Mouse (Mus musculus) liver, embryonic 11.5 days (tissue): ENCODE measurements around the gene Kansl1. TPM values are rescaled to one million over a fixed set of nuclear protein-coding genes. Genes with fewer than 3 reads are reported as not detected.

Source experiments
- ATAC-seq: fragments of 200-750 bp; cut with Nextera tagmentation; replicated peaks from 2 replicates; pipeline ENCODE4 v1.8.0; 2017; ENCODE audit warnings: moderate number of reproducible peaks, mild to moderate bottlenecking, moderate TSS enrichment, moderate library complexity; ENCODE audit not compliant: low FRiP score
- DNase-seq: peaks from one replicate; pipeline ENCODE4 v3.0.0-alpha.2; 2017; ENCODE audit warnings: low spot score
- H3K27ac ChIP-seq: fragments of 300-500 bp; sonication (generic); 2 replicates; pipeline ENCODE4 v1.5.1; 2014; ENCODE audit warnings: mild to moderate bottlenecking, low read depth, low read length, control low read depth
- H3K27me3 ChIP-seq: fragments of 300-500 bp; sonication (generic); replicated peaks from 2 replicates; pipeline ENCODE4 v1.6.1; 2014; ENCODE audit warnings: low read length, mixed read lengths; ENCODE audit not compliant: control insufficient read depth, insufficient read depth
- H3K36me3 ChIP-seq: fragments of 300-500 bp; sonication (generic); 2 replicates; pipeline ENCODE4 v1.6.1; 2014; ENCODE audit warnings: mild to moderate bottlenecking, low read length, moderate library complexity, mixed read lengths; ENCODE audit not compliant: control insufficient read depth, insufficient read depth
- H3K4me1 ChIP-seq: fragments of 300-500 bp; sonication (generic); replicated peaks from 2 replicates; pipeline ENCODE4 v1.6.1; 2014; ENCODE audit warnings: low read length, mixed read lengths; ENCODE audit not compliant: control insufficient read depth, insufficient read depth
- H3K4me2 ChIP-seq: fragments of 300-500 bp; sonication (generic); 2 replicates; pipeline ENCODE4 v1.6.1; 2014; ENCODE audit warnings: mild to moderate bottlenecking, control low read depth, moderate library complexity
- H3K4me3 ChIP-seq: fragments of 300-500 bp; sonication (generic); 2 replicates; pipeline ENCODE4 v1.5.1; 2014; ENCODE audit warnings: low read depth, low read length, control low read depth
- H3K9ac ChIP-seq: fragments of 300-500 bp; sonication (generic); 2 replicates; pipeline ENCODE4 v1.6.1; 2014; ENCODE audit warnings: low read depth, low read length, control low read depth
- H3K9me3 ChIP-seq: fragments of 300-500 bp; sonication (generic); 2 replicates; pipeline ENCODE4 v1.6.1; 2016; ENCODE audit warnings: low read length, inconsistent platforms, mixed read lengths; ENCODE audit not compliant: control insufficient read depth
- WGBS: fragments of 180-500 bp; shearing (Covaris S2); extraction: QIAGEN DNeasy Blood & Tissue Kit; methylation state at CpG from one replicate; pipeline ENCODE4 v1.1.7; 2014; 5-methylcytosine and 5-hydroxymethylcytosine counted together
- polyA plus RNA-seq: library from polyadenylated mRNA; unstranded; fragments of >200 nt; fragmentation: Nextera tagmentation; extraction: Ambion mirVana; gene quantifications from 2 replicates; pipeline ENCODE4 v1.2.1, GENCODE M21; 2014

Kansl1 gene
- polyA plus RNA-seq, 1 experiment from 2014 or later: 18.2 TPM

- no peaks in the 10 kb centered on the region for H3K27me3 ChIP-seq
- H3K4me1 ChIP-seq: peaks cover 35% of the 10 kb centered on the region
- H3K4me2 ChIP-seq: no peak overlapping the region
- ATAC-seq: no peak
- H3K27ac ChIP-seq: no peak overlapping the region
- H3K9me3 ChIP-seq: no peaks in the 10 kb centered on the region
- H3K4me3 ChIP-seq: no peak overlapping the region
- DNase-seq: no peak
- H3K36me3 ChIP-seq: no peaks in the 10 kb centered on the region; the same call in 1 of the 2 replicates
- no peak overlapping the region for H3K9ac ChIP-seq
These were observed 36.4 kb downstream of the Kansl1 start for GRCm38 (mm10) chr11:104432251-104432650.

DNA sequence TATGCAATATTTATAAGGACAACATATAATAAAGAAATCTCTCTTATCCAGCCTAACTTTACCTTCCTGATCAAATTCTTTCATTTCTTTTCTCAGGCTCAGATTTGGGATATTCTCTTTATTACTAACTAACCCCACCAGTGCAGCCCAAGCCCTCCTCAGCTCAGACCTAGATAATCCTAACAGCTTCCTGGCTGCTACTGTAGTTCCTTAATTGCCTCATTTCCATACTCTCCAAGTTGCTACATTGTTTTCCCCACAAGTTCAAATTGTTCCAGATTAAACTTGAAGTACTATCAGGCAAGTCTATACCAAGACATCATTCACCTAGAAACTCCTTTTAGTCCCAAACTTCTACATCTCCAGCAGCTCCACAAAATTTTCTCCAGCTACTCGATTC, 36.9 kb downstream of the Kansl1 start:
- H3K27ac ChIP-seq: no peak overlapping the region
- H3K36me3 ChIP-seq: no peaks in the 10 kb centered on the region; the same call in 1 of the 2 replicates
- DNase-seq (no peak), ATAC-seq (no peak)
- WGBS: 68% methylated on average over 1 of the region's 1 CpGs
- H3K27me3 ChIP-seq: no peaks in the 10 kb centered on the region
- no peaks in the 10 kb centered on the region for H3K9me3 ChIP-seq
- H3K4me1 ChIP-seq: peaks cover 32% of the 10 kb centered on the region
- no peak overlapping the region for H3K4me3 ChIP-seq
- H3K9ac ChIP-seq: no peak overlapping the region
- H3K4me2 ChIP-seq: no peak overlapping the region

DNA sequence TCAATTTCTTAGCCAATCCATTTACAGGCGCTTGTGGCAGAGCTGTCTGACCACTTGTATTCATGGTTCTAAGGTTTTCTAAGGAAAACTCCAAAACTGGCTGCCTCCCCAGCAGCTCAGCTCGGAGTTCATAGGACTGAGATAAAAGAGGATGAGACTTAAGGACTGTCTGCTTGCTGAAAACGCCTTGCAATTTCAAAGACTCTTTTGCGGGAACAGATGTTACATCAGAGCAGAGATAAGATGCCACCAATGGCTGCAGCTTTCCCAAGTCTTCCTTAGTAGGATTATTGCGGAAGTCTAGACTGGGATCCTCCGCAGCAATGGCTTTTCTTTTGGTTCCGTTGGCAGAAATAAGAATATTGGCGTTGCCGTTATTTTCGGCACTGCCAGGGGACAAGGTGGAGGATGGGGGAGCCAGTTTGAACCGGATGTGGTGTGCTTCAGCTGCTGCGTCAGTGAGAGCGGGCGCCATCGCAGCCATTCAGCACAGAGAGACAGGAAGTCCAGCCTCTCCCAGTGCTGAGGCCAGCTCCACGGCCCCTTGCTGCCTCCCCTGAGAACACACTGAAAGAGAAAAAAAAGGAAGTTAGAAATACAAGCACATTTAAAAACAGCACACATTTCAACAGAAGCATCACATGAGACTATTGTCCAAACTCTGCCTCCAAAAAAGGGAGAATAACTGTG, 43.8 kb downstream of the Kansl1 start:
- Histone ChIP-seq H3K9ac (no peak overlapping the region), H3K27me3 (no peaks in the 10 kb centered on the region), H3K9me3 (no peaks in the 10 kb centered on the region), H3K36me3 (peaks cover 14% of the 10 kb centered on the region), H3K27ac (0 out of 2 replicates have a peak overlapping the region, but pooled peaks have one; percentile 26), H3K4me1 (peaks cover 8% of the 10 kb centered on the region), H3K4me2 (peak overlapping the region; percentile 28), H3K4me3 (no peak overlapping the region)
- 48% methylated on average over 16 of the region's 16 CpGs for WGBS
- peak; percentile 41 for DNase-seq
- ATAC-seq: peak; percentile 84

DNA sequence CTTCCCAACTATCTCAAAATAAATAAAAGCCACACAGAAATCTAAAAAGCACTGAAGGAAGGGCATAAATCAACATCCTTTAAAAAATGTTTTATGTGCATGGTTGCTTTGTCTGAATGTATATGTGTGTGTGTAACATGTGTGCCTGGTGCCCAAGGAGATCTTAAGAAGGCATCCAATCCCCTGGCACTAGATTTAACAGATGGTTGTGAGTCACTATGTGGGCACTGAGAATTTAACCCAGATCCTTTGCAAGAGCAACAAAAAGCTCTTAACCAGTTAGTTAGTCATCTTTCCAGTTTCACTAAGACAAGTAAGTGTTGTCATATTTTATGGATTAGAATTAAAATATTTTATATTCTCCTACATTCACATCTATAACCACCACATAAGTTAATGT, 56.4 kb downstream of the Kansl1 start:
- Histone ChIP-seq H3K9me3 (no peaks in the 10 kb centered on the region), H3K4me2 (no peak overlapping the region), H3K36me3 (peaks cover 5% of the 10 kb centered on the region; the same call in 1 of the 2 replicates), H3K27ac (no peak overlapping the region), H3K4me1 (no peaks in the 10 kb centered on the region), H3K27me3 (no peaks in the 10 kb centered on the region), H3K9ac (no peak overlapping the region), H3K4me3 (no peak overlapping the region)
- ATAC-seq (no peak), DNase-seq (no peak)

- Histone ChIP-seq H3K9ac (no peak overlapping the region), H3K9me3 (no peaks in the 10 kb centered on the region), H3K27ac (no peak overlapping the region), H3K4me3 (no peak overlapping the region), H3K27me3 (no peaks in the 10 kb centered on the region), H3K4me1 (no peaks in the 10 kb centered on the region), H3K36me3 (peaks cover 9% of the 10 kb centered on the region), H3K4me2 (no peak overlapping the region)
- ATAC-seq: no peak
- whole genome bisulfite sequencing: 73% methylated on average over 2 of the region's 2 CpGs
- DNase-seq: no peak
These were observed 61.3 kb downstream of the Kansl1 start for GRCm38 (mm10) chr11:104407391-104407790.

GRCm38 (mm10) chr11:104400961-104401360, 67.7 kb downstream of the Kansl1 start:
- no peaks in the 10 kb centered on the region for H3K4me1 ChIP-seq
- H3K9ac ChIP-seq: no peak overlapping the region
- ATAC-seq (no peak), DNase-seq (no peak)
- H3K9me3 ChIP-seq: no peaks in the 10 kb centered on the region
- no peak overlapping the region for H3K4me3 ChIP-seq
- WGBS: 63% methylated on average over 5 of the region's 5 CpGs
- H3K27ac ChIP-seq: no peak overlapping the region
- no peaks in the 10 kb centered on the region for H3K27me3 ChIP-seq
- no peak overlapping the region for H3K4me2 ChIP-seq
- peaks cover 9% of the 10 kb centered on the region for H3K36me3 ChIP-seq

- Histone ChIP-seq H3K4me1 (no peaks in the 10 kb centered on the region), H3K4me2 (no peak overlapping the region), H3K27me3 (no peaks in the 10 kb centered on the region), H3K9ac (no peak overlapping the region), H3K36me3 (peaks cover 9% of the 10 kb centered on the region), H3K27ac (no peak overlapping the region), H3K9me3 (no peaks in the 10 kb centered on the region), H3K4me3 (no peak overlapping the region)
- 83% methylated on average over 4 of the region's 4 CpGs for WGBS
- ATAC-seq: no peak
- DNase-seq: no peak
These were observed 69.0 kb downstream of the Kansl1 start for GRCm38 (mm10) chr11:104399459-104400216.

- no peak overlapping the region for H3K9ac ChIP-seq
- no peaks in the 10 kb centered on the region for H3K4me1 ChIP-seq
- no peaks in the 10 kb centered on the region for H3K9me3 ChIP-seq
- no peaks in the 10 kb centered on the region for H3K27me3 ChIP-seq
- 93% methylated on average over 2 of the region's 2 CpGs for WGBS
- no peak overlapping the region for H3K27ac ChIP-seq
- H3K4me3 ChIP-seq: no peak overlapping the region
- H3K36me3 ChIP-seq: no peaks in the 10 kb centered on the region
- no peak for ATAC-seq
- no peak overlapping the region for H3K4me2 ChIP-seq
- no peak for DNase-seq
These were observed 73.0 kb downstream of the Kansl1 start for GRCm38 (mm10) chr11:104395648-104396047.

DNA sequence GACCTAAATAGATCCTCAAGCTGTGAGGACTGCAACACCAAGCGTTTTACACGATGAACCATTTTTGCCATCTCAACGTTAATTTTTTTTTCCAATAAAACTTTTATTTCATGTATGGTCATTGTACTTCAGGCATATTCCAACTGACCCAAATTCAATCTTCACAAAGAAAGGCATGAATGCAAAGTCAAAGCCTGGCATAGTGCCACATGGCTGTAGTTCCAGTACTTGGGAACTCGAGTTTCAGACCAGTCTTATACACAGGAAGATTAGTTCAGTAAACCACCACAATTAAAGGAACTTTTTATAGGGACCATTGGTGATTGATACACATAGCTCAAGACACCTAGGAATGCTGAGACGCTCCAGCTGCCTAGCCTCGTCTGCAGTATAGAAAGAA, 75.5 kb downstream of the Kansl1 start:
- no peak for ATAC-seq
- Histone ChIP-seq H3K4me2 (no peak overlapping the region), H3K27me3 (no peaks in the 10 kb centered on the region), H3K4me1 (no peaks in the 10 kb centered on the region), H3K27ac (no peak overlapping the region), H3K36me3 (no peaks in the 10 kb centered on the region), H3K9me3 (no peaks in the 10 kb centered on the region), H3K9ac (no peak overlapping the region), H3K4me3 (no peak overlapping the region)
- no peak for DNase-seq
- WGBS: 89% methylated on average over 6 of the region's 6 CpGs
